Mouse (Mus musculus) C2C12 (cell line): ENCODE data around the gene Fgf4. TPM values are rescaled to one million over a fixed set of nuclear protein-coding genes. Genes with fewer than 3 reads are reported as not detected.

ENCODE experiments used
- H3K27me3 ChIP-seq: one replicate; pipeline ENCODE4 v1.6.1; 2011; ENCODE audit not compliant: control insufficient read depth, insufficient read depth, insufficient read length
- H3K36me3 ChIP-seq: one replicate; pipeline ENCODE4 v1.6.1; 2011; ENCODE audit not compliant: control insufficient read depth, insufficient read depth
- H3K4me3 ChIP-seq: one replicate; pipeline ENCODE4 v1.5.1; 2011; ENCODE audit warnings: mild to moderate bottlenecking, control low read depth; ENCODE audit not compliant: poor library complexity, insufficient read depth, severe bottlenecking
- H3K79me2 ChIP-seq: one replicate; pipeline ENCODE4 v1.6.1; 2011; ENCODE audit not compliant: control insufficient read depth, insufficient read depth
- H3K79me3 ChIP-seq: one replicate; pipeline ENCODE4 v1.6.1; 2011; ENCODE audit warnings: low read depth, control low read depth
- H3ac ChIP-seq: one replicate; pipeline ENCODE3; 2011; ENCODE audit warnings: low read depth; ENCODE audit not compliant: control insufficient read depth, insufficient read length
- CEBPB ChIP-seq: IDR thresholded peaks from one replicate; pipeline ENCODE4 v1.6.1; 2011; ENCODE audit warnings: low read depth, mild to moderate bottlenecking, control low read depth, moderate library complexity
- CTCF ChIP-seq: IDR thresholded peaks from one replicate; pipeline ENCODE4 v1.5.1; 2011; ENCODE audit not compliant: control insufficient read depth, insufficient read depth, insufficient read length
- FOSL1 ChIP-seq: IDR thresholded peaks from one replicate; pipeline ENCODE4 v1.8.0; 2011; ENCODE audit warnings: mild to moderate bottlenecking, low read length; ENCODE audit not compliant: poor library complexity, insufficient read depth, severe bottlenecking
- MAX ChIP-seq: IDR thresholded peaks from one replicate; pipeline ENCODE4 v1.6.1; 2011; ENCODE audit warnings: mild to moderate bottlenecking, control low read depth
- MYOD1 ChIP-seq: IDR thresholded peaks from one replicate; pipeline ENCODE4 v1.6.1; 2011; ENCODE audit warnings: low read depth; ENCODE audit not compliant: control insufficient read depth, insufficient read length
- MYOG ChIP-seq: IDR thresholded peaks from one replicate; pipeline ENCODE4 v1.6.1; 2011; ENCODE audit not compliant: control insufficient read depth, insufficient read length; ENCODE audit errors: extremely low read depth
- USF1 ChIP-seq: IDR thresholded peaks from one replicate; pipeline ENCODE4 v1.6.1; 2011; ENCODE audit warnings: low read depth, mild to moderate bottlenecking, control low read depth, moderate library complexity
- polyA plus RNA-seq: library from polyadenylated mRNA; unstranded; fragments of >200 nt; fragmentation: generic; extraction: Trizol; gene quantifications from one replicate; pipeline ENCODE4 v1.2.1, GENCODE M21; 2012; ENCODE audit warnings: missing spikeins

Fgf4 gene
- polyA plus RNA-seq, 1 experiment, result not detected

DNA sequence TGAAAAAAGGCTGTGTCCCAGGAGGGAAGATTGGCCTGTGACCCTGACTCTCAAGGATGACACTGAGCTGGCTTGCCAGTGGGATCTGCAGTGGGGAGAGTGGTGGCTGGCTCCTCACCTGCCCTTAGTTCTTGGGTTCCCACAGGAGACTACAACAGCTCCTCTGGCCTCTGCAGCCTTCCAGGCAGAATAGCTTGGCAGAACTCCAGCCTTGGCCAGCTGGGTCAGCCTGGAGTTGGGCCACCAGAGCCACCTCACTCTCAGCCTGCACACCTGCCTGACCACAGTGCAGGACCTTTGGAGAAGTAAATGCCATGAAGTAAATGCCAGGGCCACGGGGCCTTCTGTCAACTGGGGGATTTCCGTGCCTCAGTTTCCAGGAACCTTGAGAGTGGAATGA lies 23.2 kb upstream of the Fgf4 start:
- Histone ChIP-seq H3K4me3 (no peak overlapping the region), H3K79me3 (no peaks in the 10 kb centered on the region), H3K36me3 (no peaks in the 10 kb centered on the region), H3K79me2 (no peaks in the 10 kb centered on the region), H3ac (no peak overlapping the region), H3K27me3 (peaks cover 72% of the 10 kb centered on the region)
- no peak for TF ChIP-seq MYOG
- no peak for TF ChIP-seq MAX
- no peak for TF ChIP-seq CEBPB

DNA sequence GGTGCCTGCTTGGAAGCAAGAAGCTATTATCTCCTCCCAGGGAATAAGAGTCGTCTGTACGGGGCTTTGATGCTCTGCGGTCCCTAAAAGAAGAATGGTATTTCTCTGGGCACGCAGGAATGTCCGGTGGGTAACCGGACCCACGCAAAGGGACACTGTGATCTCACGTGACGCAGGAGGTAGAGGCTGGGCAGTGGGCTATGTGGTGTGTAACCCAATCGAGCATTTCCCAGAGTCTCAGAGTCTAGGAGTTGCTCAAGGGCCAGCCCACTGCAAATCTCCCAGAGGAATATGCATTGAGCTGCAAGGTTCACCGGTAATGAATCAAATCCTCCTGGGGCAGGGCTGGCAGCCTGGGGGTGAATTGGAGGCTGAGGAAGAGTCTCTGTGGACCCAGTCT lies 18.8 kb upstream of the Fgf4 start:
- H3K27me3 ChIP-seq, result peaks cover 71% of the 10 kb centered on the region
- H3K79me2 ChIP-seq, result no peaks in the 10 kb centered on the region

DNA sequence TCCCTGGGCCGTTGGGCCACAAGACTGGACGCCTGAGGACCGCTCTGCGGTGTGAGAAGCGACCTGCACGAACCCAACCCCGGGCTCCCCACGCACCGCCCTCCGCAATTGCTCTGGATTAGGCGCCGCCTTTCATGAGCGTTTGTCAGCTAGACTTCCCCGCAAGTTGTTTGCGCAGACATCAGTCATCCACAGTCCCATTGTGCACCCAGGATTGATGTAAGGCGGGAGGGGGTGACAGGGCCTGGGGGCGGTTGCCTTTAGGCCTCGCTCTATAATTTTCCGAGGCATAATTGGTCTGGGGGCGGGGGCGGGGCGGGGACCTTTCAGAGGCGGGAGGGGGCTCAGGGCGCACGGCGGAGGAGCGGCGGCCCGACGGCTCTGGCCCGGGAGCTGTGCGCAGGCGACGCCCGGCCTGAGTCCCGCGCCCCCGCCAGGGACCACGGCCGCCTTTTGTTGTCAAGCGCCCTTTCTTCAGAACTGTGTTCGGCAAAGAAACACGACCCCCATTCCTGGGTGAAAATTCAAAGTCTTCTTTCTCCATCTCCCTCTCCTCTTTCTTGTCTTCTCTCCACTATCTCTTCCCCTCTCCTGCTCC lies 9.2 kb upstream of the Fgf4 start, which contains the start of gene Fgf3:
Gene Fgf3 (plus strand): TSS at position 193 of the 598 bp plus-strand sequence.
- H3K4me3 ChIP-seq, result no peak within 1 kb of the TSS
- H3K36me3 ChIP-seq, result no peaks in the 10 kb centered on the region
- no peaks in the 10 kb centered on the region for H3K79me2 ChIP-seq
- no peak within 1 kb of the TSS for H3ac ChIP-seq
- H3K27me3 ChIP-seq, result peaks cover 89% of the 10 kb centered on the region
- H3K79me3 ChIP-seq, result no peaks in the 10 kb centered on the region
- no peak for TF ChIP-seq MAX
- TF ChIP-seq MYOD1, result no peak
- TF ChIP-seq FOSL1, result no peak

More for the DNA sequence above, 18.8 kb upstream of the Fgf4 start:
- H3K36me3 ChIP-seq, result no peaks in the 10 kb centered on the region
- TF ChIP-seq CEBPB, result no peak
- no peak for TF ChIP-seq FOSL1
- TF ChIP-seq MYOG, result no peak
- no peak for TF ChIP-seq MYOD1
- no peak for TF ChIP-seq MAX
- H3ac ChIP-seq, result no peak overlapping the region
- no peaks in the 10 kb centered on the region for H3K79me3 ChIP-seq
- no peak overlapping the region for H3K4me3 ChIP-seq

DNA sequence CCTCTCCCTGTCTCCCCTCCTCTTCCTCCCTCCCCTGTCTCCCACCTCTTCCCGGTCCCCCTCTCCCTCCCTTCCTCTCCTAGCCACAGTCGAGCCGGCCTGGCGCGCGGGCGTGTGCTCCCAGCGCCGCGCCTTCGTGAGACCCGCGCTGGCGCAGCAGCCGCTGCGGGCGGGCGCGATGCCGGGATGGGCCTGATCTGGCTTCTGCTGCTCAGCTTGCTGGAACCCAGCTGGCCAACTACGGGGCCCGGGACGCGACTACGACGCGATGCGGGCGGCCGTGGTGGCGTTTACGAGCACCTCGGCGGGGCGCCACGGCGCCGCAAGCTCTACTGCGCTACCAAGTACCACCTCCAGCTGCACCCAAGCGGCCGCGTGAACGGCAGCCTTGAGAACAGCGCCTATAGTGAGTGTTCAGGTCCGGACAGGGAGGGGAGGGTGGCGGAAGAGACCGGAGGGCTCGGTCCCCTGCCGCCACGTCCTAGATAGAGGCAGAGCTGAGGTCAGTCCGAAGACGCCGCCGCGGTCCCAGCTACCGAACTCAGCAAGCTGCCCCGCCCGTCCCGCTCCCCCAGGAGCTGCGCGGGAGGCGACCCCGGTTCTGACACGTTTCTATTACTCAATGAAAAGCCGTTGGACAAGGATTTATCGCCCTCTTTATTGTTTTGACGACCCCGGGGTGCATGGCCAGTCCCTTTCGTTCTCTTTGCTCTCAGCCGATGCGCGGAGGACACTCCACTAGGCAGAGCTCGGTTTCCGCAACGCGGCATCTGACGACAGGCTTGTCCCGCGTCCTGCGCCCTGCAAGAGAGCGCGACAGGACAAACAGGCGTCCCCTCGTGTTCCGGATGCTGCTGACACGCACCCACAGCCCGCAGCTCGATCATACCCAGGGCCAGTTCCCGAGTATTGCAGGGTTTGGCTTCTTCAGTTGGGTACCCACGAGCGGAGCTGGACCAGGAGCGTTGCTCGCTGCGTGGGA lies 8.4 kb upstream of the Fgf4 start:
- H3K27me3 ChIP-seq, result peaks cover 97% of the 10 kb centered on the region
- no peaks in the 10 kb centered on the region for H3K79me2 ChIP-seq
- no peak overlapping the region for H3K4me3 ChIP-seq
- no peaks in the 10 kb centered on the region for H3K36me3 ChIP-seq
- no peak overlapping the region for H3ac ChIP-seq
- H3K79me3 ChIP-seq, result no peaks in the 10 kb centered on the region
- TF ChIP-seq CEBPB (no peak), MYOD1 (no peak), FOSL1 (no peak), MYOG (no peak), MAX (no peak), CTCF (no peak), USF1 (no peak)

DNA sequence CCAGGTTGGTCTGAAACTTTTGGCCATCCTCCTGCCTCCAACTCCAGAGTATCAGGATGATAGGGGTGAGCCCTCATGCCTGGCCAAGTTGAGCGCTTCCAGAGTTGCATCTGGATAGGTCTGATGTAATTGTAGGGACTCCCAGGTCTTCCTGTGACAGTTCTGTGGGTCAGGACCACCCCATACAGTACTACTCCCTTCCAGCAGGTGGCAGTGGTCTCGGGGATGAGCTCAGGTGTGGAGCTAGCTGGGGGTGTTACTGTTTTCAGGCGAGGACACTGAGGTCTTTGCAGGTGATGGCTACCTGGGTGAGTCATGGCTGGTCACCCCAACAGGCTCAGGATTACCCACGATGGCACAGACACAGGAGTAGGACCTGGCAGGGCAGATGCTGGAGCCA lies 1.0 kb upstream of the Fgf4 start:
- Histone ChIP-seq H3K4me3 (no peak overlapping the region), H3K36me3 (no peaks in the 10 kb centered on the region), H3K79me3 (no peaks in the 10 kb centered on the region), H3K79me2 (no peaks in the 10 kb centered on the region), H3ac (no peak overlapping the region), H3K27me3 (peaks cover 53% of the 10 kb centered on the region)
- TF ChIP-seq MYOG, result no peak
- TF ChIP-seq CTCF, result peak; percentile 35

DNA sequence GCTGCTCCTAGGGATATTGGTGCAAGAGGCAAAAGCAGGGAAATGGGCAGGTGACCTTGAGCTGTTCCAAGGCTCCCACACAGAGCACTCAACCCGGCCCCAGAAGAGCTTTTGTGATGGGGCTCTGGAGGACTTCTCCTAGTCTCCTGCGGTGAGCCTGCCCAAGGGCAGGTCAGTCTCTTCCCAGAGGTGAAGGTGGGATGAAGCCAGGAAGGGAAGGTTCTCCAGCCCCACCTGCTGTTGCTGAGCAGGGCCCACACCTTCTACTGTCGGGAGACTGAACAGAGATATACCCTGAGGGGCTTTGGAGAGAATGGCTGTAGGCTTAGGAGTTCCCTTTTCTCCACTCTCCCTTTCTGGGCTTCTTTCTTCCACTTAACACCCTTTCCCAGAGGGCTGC lies 4.2 kb downstream of the Fgf4 start:
- TF ChIP-seq USF1 (no peak), CTCF (no peak), MYOD1 (no peak), MAX (no peak)
- no peaks in the 10 kb centered on the region for H3K79me3 ChIP-seq
- H3ac ChIP-seq, result no peak overlapping the region
- no peaks in the 10 kb centered on the region for H3K79me2 ChIP-seq
- no peak overlapping the region for H3K4me3 ChIP-seq
- H3K36me3 ChIP-seq, result no peaks in the 10 kb centered on the region
- H3K27me3 ChIP-seq, result peaks cover 20% of the 10 kb centered on the region
